Mouse (Mus musculus): ENCODE results near the gene 4632433K11Rik. TPM values are rescaled to one million over a fixed set of nuclear protein-coding genes. Genes with fewer than 3 reads are reported as not detected.

Gene 4632433K11Rik
- polyA plus RNA-seq, 1 experiment from 2014 or later, result not detected

DNA sequence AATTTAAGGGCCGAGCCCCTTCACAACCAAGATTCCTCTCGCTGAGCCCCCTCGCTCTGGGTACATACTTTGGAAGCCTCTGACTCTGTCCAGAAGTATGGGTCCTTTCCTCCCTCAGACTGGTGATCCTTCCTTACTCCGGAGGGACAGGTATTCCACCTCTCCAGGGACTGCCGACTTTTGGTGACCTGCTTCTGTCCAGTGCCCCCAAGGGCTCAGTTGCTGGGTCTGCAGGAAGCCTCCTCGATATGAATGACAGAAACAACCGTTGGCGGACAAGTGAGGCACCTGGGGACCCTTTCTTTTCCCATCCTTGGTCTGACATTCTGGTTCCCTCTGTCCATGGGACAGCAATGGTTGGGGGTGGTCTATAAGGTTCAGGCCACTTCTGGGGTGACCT, 23.5 kb downstream of the 4632433K11Rik start:
- H3K4me2 ChIP-seq (ENCODE audit: low read length), result peak overlapping the region; percentile 71
- H3K4me3 ChIP-seq (replicated peaks; ENCODE audit: low read depth, low read length), result peak overlapping the region; percentile 61
- peaks cover 40% of the 10 kb centered on the region for H3K4me1 ChIP-seq (ENCODE audit: control insufficient read depth, insufficient read depth, low read length)
- peak overlapping the region; percentile 75 for H3K9ac ChIP-seq (replicated peaks; ENCODE audit: low read length)
- H3K36me3 ChIP-seq (ENCODE audit: control insufficient read depth, insufficient read depth, low read length), result no peaks in the 10 kb centered on the region
- no peaks in the 10 kb centered on the region for H3K9me3 ChIP-seq (ENCODE audit: control insufficient read depth, low read length)
- H3K27ac ChIP-seq (replicated peaks; ENCODE audit: low read depth, low read length), result peak overlapping the region; percentile 66
- DNase-seq, result no peak
- 38% methylated on average over 8 of the region's 8 CpGs for WGBS
- ATAC-seq (ENCODE audit: low FRiP score, low TSS enrichment), result no peak
- peaks cover 51% of the 10 kb centered on the region for H3K27me3 ChIP-seq (ENCODE audit: control insufficient read depth, insufficient read depth, low read length)

DNA sequence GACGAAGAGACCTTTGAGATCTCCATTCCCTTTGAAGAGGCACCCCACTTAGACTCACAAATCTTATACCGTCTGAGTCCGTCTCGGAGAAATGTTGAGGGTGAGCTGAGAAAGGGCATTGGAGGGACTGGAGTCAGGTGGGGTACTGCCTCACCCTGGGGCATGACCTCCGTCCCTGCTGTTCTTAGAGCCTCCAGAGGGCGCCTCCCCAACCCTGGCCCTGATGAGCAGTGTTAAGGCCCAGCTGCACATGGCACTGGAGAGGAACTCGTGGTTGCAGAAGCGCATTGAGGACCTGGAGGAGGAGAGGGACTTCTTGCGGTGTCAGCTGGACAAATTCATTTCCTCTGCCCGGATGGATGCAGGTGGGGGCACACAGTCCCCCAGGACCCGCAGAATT, 23.9 kb downstream of the 4632433K11Rik start:
- ATAC-seq (ENCODE audit: low FRiP score, low TSS enrichment) (no peak), DNase-seq (no peak)
- H3K4me3 ChIP-seq (replicated peaks; ENCODE audit: low read depth, low read length), result peak overlapping the region; percentile 61
- 29% methylated on average over 11 of the region's 11 CpGs for WGBS
- no peaks in the 10 kb centered on the region for H3K9me3 ChIP-seq (ENCODE audit: control insufficient read depth, low read length)
- no peak overlapping the region for H3K27ac ChIP-seq (replicated peaks; ENCODE audit: low read depth, low read length)
- H3K27me3 ChIP-seq (ENCODE audit: control insufficient read depth, insufficient read depth, low read length), result peaks cover 47% of the 10 kb centered on the region
- peaks cover 35% of the 10 kb centered on the region for H3K4me1 ChIP-seq (ENCODE audit: control insufficient read depth, insufficient read depth, low read length)
- peak overlapping the region; percentile 75; the same call in 1 of the 2 replicates for H3K9ac ChIP-seq (replicated peaks; ENCODE audit: low read length)
- H3K36me3 ChIP-seq (ENCODE audit: control insufficient read depth, insufficient read depth, low read length), result no peaks in the 10 kb centered on the region
- H3K4me2 ChIP-seq (ENCODE audit: low read length), result peak overlapping the region; percentile 71

DNA sequence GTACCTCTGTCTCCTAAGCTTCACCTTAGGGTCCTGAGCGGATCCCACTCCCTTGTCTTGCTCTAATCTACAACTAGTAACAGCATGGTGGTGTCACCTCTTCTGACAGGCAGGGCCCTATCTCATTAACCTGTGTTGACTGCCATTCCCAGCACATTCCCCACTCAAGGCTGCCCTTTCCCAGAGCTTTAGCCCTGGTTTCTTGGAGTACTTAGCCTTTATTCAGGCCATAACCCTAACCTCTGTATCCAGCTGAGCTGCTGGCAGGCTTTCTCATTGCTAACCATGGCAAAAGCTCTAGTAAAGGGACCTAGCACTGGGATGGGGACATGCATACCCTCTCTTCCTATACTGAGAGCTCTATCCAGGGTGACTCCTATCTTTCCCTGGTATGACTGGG, 24.7 kb downstream of the 4632433K11Rik start:
- Histone ChIP-seq H3K9ac (replicated peaks; ENCODE audit: low read length) (no peak overlapping the region; the same call in 1 of the 2 replicates), H3K27ac (replicated peaks; ENCODE audit: low read depth, low read length) (no peak overlapping the region), H3K4me2 (ENCODE audit: low read length) (no peak overlapping the region), H3K36me3 (ENCODE audit: control insufficient read depth, insufficient read depth, low read length) (no peaks in the 10 kb centered on the region), H3K4me1 (ENCODE audit: control insufficient read depth, insufficient read depth, low read length) (peaks cover 34% of the 10 kb centered on the region), H3K27me3 (ENCODE audit: control insufficient read depth, insufficient read depth, low read length) (peaks cover 39% of the 10 kb centered on the region), H3K4me3 (replicated peaks; ENCODE audit: low read depth, low read length) (no peak overlapping the region), H3K9me3 (ENCODE audit: control insufficient read depth, low read length) (no peaks in the 10 kb centered on the region)
- DNase-seq, result no peak
- no peak for ATAC-seq (ENCODE audit: low FRiP score, low TSS enrichment)
- 97% methylated on average over 1 of the region's 1 CpGs for WGBS

DNA sequence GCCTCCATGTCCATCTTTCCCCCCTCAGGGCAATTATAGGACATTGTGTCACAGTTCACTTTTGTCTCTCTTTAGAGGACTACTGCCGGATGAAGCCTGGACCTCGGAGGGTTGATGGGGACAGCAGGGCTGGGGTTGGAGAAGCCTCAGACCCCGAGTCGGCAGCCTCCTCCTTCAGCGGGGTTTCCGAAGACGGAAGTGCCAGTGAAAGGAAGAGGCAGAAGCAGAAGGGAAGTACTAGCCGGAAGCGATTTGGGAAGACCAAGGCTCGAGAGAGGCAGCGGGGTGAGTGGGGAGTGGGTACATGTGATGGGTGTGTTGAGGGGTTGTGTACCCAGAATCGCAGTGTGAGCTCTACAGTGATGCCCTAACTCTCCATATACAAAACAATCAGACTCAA, 25.5 kb downstream of the 4632433K11Rik start:
- peak overlapping the region; percentile 98 for H3K27ac ChIP-seq (replicated peaks; ENCODE audit: low read depth, low read length)
- H3K9ac ChIP-seq (replicated peaks; ENCODE audit: low read length), result 0 out of 2 replicates have a peak overlapping the region, but pooled peaks have one; percentile 76
- peak overlapping the region; percentile 97; the same call in 1 of the 2 replicates for H3K4me2 ChIP-seq (ENCODE audit: low read length)
- no peaks in the 10 kb centered on the region for H3K9me3 ChIP-seq (ENCODE audit: control insufficient read depth, low read length)
- H3K4me1 ChIP-seq (ENCODE audit: control insufficient read depth, insufficient read depth, low read length), result peaks cover 33% of the 10 kb centered on the region
- ATAC-seq (ENCODE audit: low FRiP score, low TSS enrichment), result no peak
- H3K4me3 ChIP-seq (replicated peaks; ENCODE audit: low read depth, low read length), result no peak overlapping the region
- H3K36me3 ChIP-seq (ENCODE audit: control insufficient read depth, insufficient read depth, low read length), result no peaks in the 10 kb centered on the region
- WGBS, result 93% methylated on average over 12 of the region's 12 CpGs
- DNase-seq, result no peak
- H3K27me3 ChIP-seq (ENCODE audit: control insufficient read depth, insufficient read depth, low read length), result peaks cover 31% of the 10 kb centered on the region

DNA sequence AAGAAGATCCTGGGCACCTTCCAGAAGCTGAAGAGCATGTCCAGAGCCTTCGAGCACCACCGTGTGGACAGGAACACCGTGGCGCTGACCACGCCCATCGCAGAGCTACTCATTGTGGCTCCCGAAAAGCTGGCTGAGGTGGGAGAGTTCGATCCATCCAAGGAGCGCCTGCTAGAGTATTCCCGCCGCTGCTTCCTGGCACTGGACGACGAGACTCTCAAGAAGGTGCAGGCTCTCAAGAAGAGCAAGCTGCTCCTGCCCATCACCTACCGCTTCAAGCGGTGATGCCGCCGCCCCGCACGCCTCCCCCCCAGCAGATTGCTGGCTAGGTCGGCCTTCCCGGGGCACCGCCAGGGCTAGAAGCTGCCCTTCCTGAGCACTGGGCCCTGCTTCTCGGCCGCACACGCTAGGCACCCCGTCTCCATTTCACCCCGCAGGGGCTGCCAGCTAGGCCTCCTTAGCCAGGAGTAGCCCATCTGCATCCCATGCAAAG, 26.4 kb downstream of the 4632433K11Rik start:
- WGBS, result 4% methylated on average over 27 of the region's 27 CpGs
- peak overlapping the region; percentile 74 for H3K4me3 ChIP-seq (replicated peaks; ENCODE audit: low read depth, low read length)
- peaks cover 22% of the 10 kb centered on the region for H3K27me3 ChIP-seq (ENCODE audit: control insufficient read depth, insufficient read depth, low read length)
- H3K36me3 ChIP-seq (ENCODE audit: control insufficient read depth, insufficient read depth, low read length), result no peaks in the 10 kb centered on the region
- DNase-seq, result peak; percentile 89
- peaks cover 33% of the 10 kb centered on the region for H3K4me1 ChIP-seq (ENCODE audit: control insufficient read depth, insufficient read depth, low read length)
- H3K27ac ChIP-seq (replicated peaks; ENCODE audit: low read depth, low read length), result peak overlapping the region; percentile 98
- peak overlapping the region; percentile 76 for H3K9ac ChIP-seq (replicated peaks; ENCODE audit: low read length)
- no peaks in the 10 kb centered on the region for H3K9me3 ChIP-seq (ENCODE audit: control insufficient read depth, low read length)
- H3K4me2 ChIP-seq (ENCODE audit: low read length), result peak overlapping the region; percentile 97
- ATAC-seq (ENCODE audit: low FRiP score, low TSS enrichment), result no peak

DNA sequence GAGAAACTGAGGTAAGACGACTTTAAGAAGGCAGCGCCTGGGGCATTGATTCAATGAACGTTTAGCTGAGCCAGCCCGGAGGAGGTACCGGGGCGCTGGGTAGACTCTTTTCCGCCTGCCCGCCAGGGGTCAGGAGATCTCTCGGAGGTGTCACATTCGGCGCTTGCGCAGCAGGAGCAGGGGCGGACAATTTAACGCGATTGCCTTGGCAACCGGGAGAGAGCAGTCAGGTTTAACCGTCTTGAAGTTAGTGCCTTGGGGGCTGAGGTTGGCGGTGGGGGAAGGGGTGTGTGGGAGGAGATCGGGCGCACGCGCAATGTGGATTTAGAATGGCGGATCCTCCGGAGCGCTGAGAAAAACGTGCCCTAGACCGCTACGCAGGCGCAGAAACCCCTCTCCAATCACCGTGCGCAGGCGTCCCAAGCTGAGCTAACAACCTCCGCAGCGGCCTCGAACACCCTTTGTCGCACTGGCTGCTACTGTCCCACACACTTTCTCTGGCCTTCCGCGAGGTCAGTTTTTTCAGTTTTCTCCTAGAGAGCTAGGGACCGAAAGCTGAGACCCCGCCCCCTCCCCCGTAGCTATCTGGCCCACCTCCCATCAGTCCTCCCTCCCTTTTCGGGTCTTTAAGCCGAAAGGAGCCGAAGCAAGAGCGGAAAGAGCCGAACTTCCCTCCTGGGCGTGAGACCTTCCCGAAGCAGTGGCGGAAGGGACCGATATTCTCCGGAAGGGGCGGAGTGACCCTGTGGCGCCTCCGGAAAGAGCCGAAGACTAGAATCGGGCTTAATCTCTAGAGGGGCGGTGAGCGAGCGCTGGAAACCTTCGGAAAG, 27.2 kb downstream of the 4632433K11Rik start:
- peak overlapping the region; percentile 74 for H3K4me3 ChIP-seq (replicated peaks; ENCODE audit: low read depth, low read length)
- peaks cover 33% of the 10 kb centered on the region for H3K4me1 ChIP-seq (ENCODE audit: control insufficient read depth, insufficient read depth, low read length)
- under 1% methylated on average over 60 of the region's 60 CpGs for WGBS
- H3K27me3 ChIP-seq (ENCODE audit: control insufficient read depth, insufficient read depth, low read length), result peaks cover 14% of the 10 kb centered on the region; the same call in 1 of the 2 replicates
- H3K36me3 ChIP-seq (ENCODE audit: control insufficient read depth, insufficient read depth, low read length), result no peaks in the 10 kb centered on the region
- H3K27ac ChIP-seq (replicated peaks; ENCODE audit: low read depth, low read length), result peak overlapping the region; percentile 98
- peak overlapping the region; percentile 76 for H3K9ac ChIP-seq (replicated peaks; ENCODE audit: low read length)
- H3K4me2 ChIP-seq (ENCODE audit: low read length), result peak overlapping the region; percentile 97
- peak; percentile 90 for ATAC-seq (ENCODE audit: low FRiP score, low TSS enrichment)
- no peaks in the 10 kb centered on the region for H3K9me3 ChIP-seq (ENCODE audit: control insufficient read depth, low read length)
- peak; percentile 100 for DNase-seq

DNA sequence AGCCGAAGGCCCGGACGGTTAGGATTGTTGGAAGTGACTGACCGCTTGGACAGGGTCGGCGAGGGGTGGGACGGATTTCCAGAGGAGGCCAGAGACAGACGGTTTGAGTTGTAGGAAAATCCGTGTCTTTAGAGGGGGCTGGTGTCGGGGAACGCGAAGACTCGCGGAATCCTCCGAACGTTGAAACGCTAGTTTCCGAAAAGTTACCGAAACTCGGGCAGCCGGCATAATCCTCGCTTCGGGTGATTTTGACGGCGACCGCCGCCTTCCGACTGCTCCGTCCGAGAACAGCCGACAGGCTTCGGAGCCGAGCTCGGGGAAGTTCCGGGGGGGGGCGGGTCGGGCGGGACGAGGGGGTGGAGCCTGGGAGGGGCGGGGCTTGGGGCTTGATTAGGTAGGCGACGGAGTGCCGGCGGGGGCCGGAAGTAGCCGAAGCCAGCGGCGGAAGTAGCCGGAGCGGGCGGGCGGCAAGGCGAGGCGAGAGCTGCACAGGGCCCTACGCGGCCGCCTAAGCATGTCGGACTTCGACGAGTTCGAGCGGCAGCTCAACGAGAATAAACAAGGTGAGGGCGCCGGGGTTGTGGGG, 27.9 kb downstream of the 4632433K11Rik start, which contains the start of gene U2af2:
TSS of gene U2af2 (plus strand) at position 370 of the 586 bp plus-strand sequence.
- Histone ChIP-seq H3K4me1 (ENCODE audit: control insufficient read depth, insufficient read depth, low read length) (peaks cover 33% of the 10 kb centered on the region), H3K9me3 (ENCODE audit: control insufficient read depth, low read length) (no peaks in the 10 kb centered on the region), H3K4me3 (replicated peaks; ENCODE audit: low read depth, low read length) (peak within 1 kb of the TSS; percentile 74), H3K36me3 (ENCODE audit: control insufficient read depth, insufficient read depth, low read length) (peaks cover 6% of the 10 kb centered on the region; the same call in 1 of the 2 replicates), H3K27me3 (ENCODE audit: control insufficient read depth, insufficient read depth, low read length) (peaks cover 13% of the 10 kb centered on the region; the same call in 1 of the 2 replicates), H3K27ac (replicated peaks; ENCODE audit: low read depth, low read length) (peak within 1 kb of the TSS; percentile 98), H3K9ac (replicated peaks; ENCODE audit: low read length) (peak within 1 kb of the TSS; percentile 76), H3K4me2 (ENCODE audit: low read length) (peak within 1 kb of the TSS; percentile 97)
- ATAC-seq (ENCODE audit: low FRiP score, low TSS enrichment) (peak; percentile 80), DNase-seq (peak; percentile 96)
- under 1% methylated on average over 52 of the region's 65 CpGs for WGBS

DNA sequence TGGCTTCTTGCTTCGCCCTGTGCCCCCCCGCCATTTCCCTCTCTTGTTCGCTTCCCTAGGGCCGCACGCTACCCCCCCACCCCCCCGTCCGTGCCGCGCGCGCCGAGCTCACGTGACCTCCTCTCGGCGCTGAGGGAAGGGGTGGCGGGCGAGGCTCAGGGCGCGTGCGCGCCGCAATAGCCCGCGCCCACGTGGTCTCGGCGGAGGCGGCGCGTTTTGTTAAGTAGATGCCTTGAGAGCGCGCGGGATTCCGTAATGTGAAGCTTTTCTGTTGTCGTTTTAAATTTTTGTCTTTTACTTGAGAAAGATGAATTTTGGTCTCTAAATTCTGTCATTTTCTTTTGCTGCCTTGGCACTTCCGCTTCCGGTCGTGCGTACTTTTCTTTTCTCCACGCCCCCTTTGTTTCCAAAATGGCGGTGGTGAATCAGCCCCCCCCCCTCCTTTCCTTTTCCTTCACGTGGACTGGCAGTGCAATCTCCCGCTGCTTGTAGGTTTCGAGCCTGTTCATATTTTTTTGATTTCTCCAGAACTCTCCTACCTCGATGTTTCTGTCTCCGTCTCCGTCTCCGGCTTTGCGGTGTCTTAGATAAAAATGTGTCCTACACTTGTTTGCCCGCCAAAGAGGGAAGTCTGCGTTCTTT, 28.6 kb downstream of the 4632433K11Rik start:
- ATAC-seq (ENCODE audit: low FRiP score, low TSS enrichment), result peak; percentile 54
- WGBS, result under 1% methylated on average over 47 of the region's 51 CpGs
- H3K4me2 ChIP-seq (ENCODE audit: low read length), result peak overlapping the region; percentile 97

More for the DNA sequence above, 28.6 kb downstream of the 4632433K11Rik start:
- H3K36me3 ChIP-seq (ENCODE audit: control insufficient read depth, insufficient read depth, low read length), result peaks cover 12% of the 10 kb centered on the region
- H3K9ac ChIP-seq (replicated peaks; ENCODE audit: low read length), result peak overlapping the region; percentile 73
- peak overlapping the region; percentile 74 for H3K4me3 ChIP-seq (replicated peaks; ENCODE audit: low read depth, low read length)
- H3K9me3 ChIP-seq (ENCODE audit: control insufficient read depth, low read length), result no peaks in the 10 kb centered on the region
- H3K27ac ChIP-seq (replicated peaks; ENCODE audit: low read depth, low read length), result peak overlapping the region; percentile 98
- peaks cover 33% of the 10 kb centered on the region for H3K4me1 ChIP-seq (ENCODE audit: control insufficient read depth, insufficient read depth, low read length)
- peak; percentile 92 for DNase-seq
- peaks cover 6% of the 10 kb centered on the region; the same call in 1 of the 2 replicates for H3K27me3 ChIP-seq (ENCODE audit: control insufficient read depth, insufficient read depth, low read length)

All from midbrain, embryonic 14.5 days (tissue).